10 mouse cellular contexts compared by ENCODE assay signal in the genomic region with DNA sequence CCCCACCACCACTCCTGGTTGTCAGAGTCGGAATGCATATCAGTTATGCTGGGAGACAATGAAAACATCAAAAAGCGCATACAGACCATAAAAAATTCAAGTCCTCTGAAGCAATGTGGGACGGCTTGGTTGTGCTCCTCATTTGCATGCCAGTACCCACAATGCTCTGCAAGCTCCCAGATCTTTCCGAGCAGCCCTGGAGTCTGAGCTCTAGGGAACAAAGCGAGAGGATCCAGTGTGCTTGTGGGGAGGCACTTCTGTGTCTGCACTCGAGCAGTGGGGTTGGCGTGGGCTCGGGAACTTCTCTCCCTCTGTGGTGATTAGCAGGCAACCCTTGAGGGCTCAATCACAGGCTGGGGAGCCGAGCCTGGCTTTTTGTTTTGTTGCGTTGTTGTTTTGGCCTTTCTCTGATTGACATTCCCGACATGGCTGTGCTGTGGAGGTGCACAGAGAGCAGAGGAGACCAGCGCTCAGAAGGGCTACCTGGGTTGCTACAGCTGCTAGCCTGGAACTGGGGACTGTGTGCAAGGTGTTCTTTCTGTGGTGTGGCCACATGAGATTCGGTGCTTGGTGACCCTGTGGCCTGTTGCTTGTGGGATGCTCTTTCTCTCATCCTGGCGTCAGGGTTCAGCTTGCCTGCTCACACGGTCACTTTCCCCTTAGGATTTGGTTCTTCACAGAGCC.
DNase-seq lines count a peak whose midpoint lies in the region; ATAC-seq lines count a peak whose summit lies in the region.
"Had no signal": no experiment of that assay in that cellular context is flagged by ENCODE, and none has a peak within 500 bp of the region (broad histone marks: within the 10 kb centered on the region; RNA-seq: fewer than 3 reads in every experiment).

No protein-coding gene starts in this region.

- peak overlapping the region; percentile 74 for H3K27ac ChIP-seq in forebrain, embryonic 10.5 days
- no peak overlapping the region for H3K27ac ChIP-seq in forebrain, embryonic 11.5 days (ENCODE audit: low read depth, low read length)
- 0 out of 2 replicates have a peak overlapping the region, but pooled peaks have one; percentile 2 for H3K27ac ChIP-seq in forebrain, embryonic 14.5 days (ENCODE audit: low read depth, low read length)
- H3K27ac ChIP-seq in midbrain, embryonic 11.5 days (ENCODE audit: low read depth, low read length) = no peak overlapping the region
- H3K27ac ChIP-seq: limb, embryonic 15.5 days had no signal

- no peaks in the 10 kb centered on the region for H3K9me3 ChIP-seq in forebrain, embryonic 10.5 days
- H3K9me3 ChIP-seq in forebrain, embryonic 11.5 days (ENCODE audit: control insufficient read depth, low read length) = no peaks in the 10 kb centered on the region
- H3K9me3 ChIP-seq in forebrain, embryonic 14.5 days (replicated peaks; ENCODE audit: control insufficient read depth, low read length) = no peaks in the 10 kb centered on the region
- no peaks in the 10 kb centered on the region for H3K9me3 ChIP-seq in midbrain, embryonic 11.5 days (ENCODE audit: control insufficient read depth, low read length)
- H3K9me3 ChIP-seq: limb, embryonic 15.5 days had no signal

- H3K9ac ChIP-seq in forebrain, embryonic 11.5 days (ENCODE audit: low read length) = no peak overlapping the region
- H3K9ac ChIP-seq in forebrain, embryonic 14.5 days (ENCODE audit: low read length) = peak overlapping the region; percentile 40
- H3K9ac ChIP-seq in midbrain, embryonic 11.5 days (ENCODE audit: low read length) = peak overlapping the region; percentile 39; the same call in 1 of the 2 replicates
- H3K9ac ChIP-seq: limb, embryonic 15.5 days had no signal

- no peak overlapping the region for H3K4me3 ChIP-seq in forebrain, embryonic 10.5 days
- no peak overlapping the region for H3K4me3 ChIP-seq in forebrain, embryonic 11.5 days (ENCODE audit: low read depth, low read length)
- H3K4me3 ChIP-seq in forebrain, embryonic 14.5 days (ENCODE audit: low read depth, low read length) = no peak overlapping the region
- H3K4me3 ChIP-seq in midbrain, embryonic 11.5 days (ENCODE audit: low read depth, low read length) = no peak overlapping the region
- H3K4me3 ChIP-seq: limb, embryonic 15.5 days had no signal

- no peak for ATAC-seq in forebrain, embryonic 11.5 days (replicated peaks; ENCODE audit: low FRiP score)
- peak; percentile 73 for ATAC-seq in forebrain, embryonic 14.5 days
- no peak for ATAC-seq in midbrain, embryonic 11.5 days (ENCODE audit: low FRiP score)
- ATAC-seq in activated CD4-positive, CD25-positive, alpha-beta regulatory T cell, adult 4 months = no peak

- H3K4me1 ChIP-seq in forebrain, embryonic 10.5 days = peaks cover 26% of the 10 kb centered on the region
- no peaks in the 10 kb centered on the region for H3K4me1 ChIP-seq in forebrain, embryonic 11.5 days (replicated peaks; ENCODE audit: control insufficient read depth, insufficient read depth, low read length)
- peaks cover 5% of the 10 kb centered on the region for H3K4me1 ChIP-seq in forebrain, embryonic 14.5 days (ENCODE audit: control insufficient read depth, insufficient read depth, low read length)
- peaks cover 4% of the 10 kb centered on the region for H3K4me1 ChIP-seq in midbrain, embryonic 11.5 days (ENCODE audit: control insufficient read depth, insufficient read depth, low read length)

- 60% methylated on average over 15 of the region's 15 CpGs for WGBS in forebrain, embryonic 10.5 days
- 57% methylated on average over 15 of the region's 15 CpGs for WGBS in forebrain, embryonic 11.5 days
- 36% methylated on average over 15 of the region's 15 CpGs for WGBS in forebrain, embryonic 14.5 days
- 58% methylated on average over 15 of the region's 15 CpGs for WGBS in midbrain, embryonic 11.5 days

- peaks cover 6% of the 10 kb centered on the region; the same call in 1 of the 2 replicates for H3K27me3 ChIP-seq in forebrain, embryonic 10.5 days (ENCODE audit: poor library complexity, severe bottlenecking)
- H3K27me3 ChIP-seq in forebrain, embryonic 11.5 days (ENCODE audit: control insufficient read depth, insufficient read depth, low read length) = no peaks in the 10 kb centered on the region
- H3K27me3 ChIP-seq in forebrain, embryonic 14.5 days (replicated peaks; ENCODE audit: control insufficient read depth, insufficient read depth, low read length) = 0 out of 2 replicates have a peak, but pooled peaks cover 4% of the 10 kb centered on the region
- H3K27me3 ChIP-seq in midbrain, embryonic 11.5 days (ENCODE audit: control insufficient read depth, insufficient read depth, low read length) = no peaks in the 10 kb centered on the region

- no peak overlapping the region for H3K4me2 ChIP-seq in forebrain, embryonic 11.5 days (ENCODE audit: low read depth, low read length, severe bottlenecking)
- H3K4me2 ChIP-seq in forebrain, embryonic 14.5 days (ENCODE audit: low read length) = peak overlapping the region; percentile 6; the same call in 1 of the 2 replicates
- no peak overlapping the region for H3K4me2 ChIP-seq in midbrain, embryonic 11.5 days
- H3K4me2 ChIP-seq: limb, embryonic 15.5 days had no signal

- no peak for DNase-seq in forebrain, embryonic 10.5 days (ENCODE audit: extremely low spot score, low spot score)
- no peak for DNase-seq in forebrain, embryonic 11.5 days (ENCODE audit: low spot score)
- DNase-seq in ES-CJ7 (ENCODE audit: low read depth, low spot score) = peak; percentile 10
- DNase-seq in forebrain, embryonic 14.5 days (ENCODE audit: low spot score) = peak; percentile 63
- DNase-seq in midbrain, embryonic 11.5 days (ENCODE audit: low spot score, missing footprints) = peak; percentile 84
- no peak for DNase-seq in cerebellum, postnatal 14 days
- no peak for DNase-seq in heart, adult 9 months (ENCODE audit: low spot score in 2 of 2)
- DNase-seq: heart, postnatal 36 days had no signal

- H3K36me3 ChIP-seq in forebrain, embryonic 10.5 days (replicated peaks) = no peaks in the 10 kb centered on the region
- H3K36me3 ChIP-seq in forebrain, embryonic 11.5 days (ENCODE audit: control insufficient read depth, insufficient read depth, low read length) = no peaks in the 10 kb centered on the region
- H3K36me3 ChIP-seq in forebrain, embryonic 14.5 days (ENCODE audit: control insufficient read depth, insufficient read depth, low read length) = no peaks in the 10 kb centered on the region
- H3K36me3 ChIP-seq in midbrain, embryonic 11.5 days (ENCODE audit: control insufficient read depth, insufficient read depth, low read length) = no peaks in the 10 kb centered on the region
- H3K36me3 ChIP-seq: limb, embryonic 15.5 days had no signal

Comparison
In these comparisons a context has a peak if more than half of its experiments do, and no peak if none do; other contexts are left out.
1. DNase-seq: peak in ES-CJ7 (single experiment), forebrain, embryonic 14.5 days (single experiment) and midbrain, embryonic 11.5 days (single experiment); none in forebrain, embryonic 10.5 days (single experiment), forebrain, embryonic 11.5 days (single experiment), cerebellum, postnatal 14 days (0 of 2) and heart, adult 9 months (0 of 2).
2. H3K27ac ChIP-seq: peak in forebrain, embryonic 10.5 days (single experiment) and forebrain, embryonic 14.5 days (single experiment); none in forebrain, embryonic 11.5 days (single experiment) and midbrain, embryonic 11.5 days (single experiment).